Mouse (Mus musculus) MEL (cell line): Measurements from ENCODE around the gene Ccdc47. TPM values are rescaled to one million over a fixed set of nuclear protein-coding genes. Genes with fewer than 3 reads are reported as not detected.

Experiments
- DNase-seq: peaks from one replicate; pipeline ENCODE4 v3.0.0; 2011; ENCODE audit warnings: low read depth, low spot score
- H3K27ac ChIP-seq: 2 replicates; pipeline ENCODE4 v1.5.1; 2012; ENCODE audit warnings: low read depth, mild to moderate bottlenecking, control low read depth, low read length, moderate library complexity; ENCODE audit not compliant: control insufficient read depth
- H3K27me3 ChIP-seq, 2 experiments: fragments of 150-350 bp in 1 of 2; sonication (generic) in 1 of 2; 2 replicates each; pipeline ENCODE4 v1.6.1; 2012; ENCODE audit warnings: low read length in 2 of 2, mild to moderate bottlenecking in 2 of 2, improper control_type of control experiment in 1 of 2, moderate library complexity in 1 of 2; ENCODE audit not compliant: insufficient read depth in 2 of 2, control insufficient read depth in 1 of 2
- H3K36me3 ChIP-seq, 2 experiments: 2 replicates each; pipeline ENCODE4 v1.6.1; 2012 to 2014; ENCODE audit warnings: low read length in 2 of 2, improper control_type of control experiment in 1 of 2, inconsistent platforms in 1 of 2, mild to moderate bottlenecking in 1 of 2; ENCODE audit not compliant: insufficient read depth in 2 of 2, control insufficient read depth in 1 of 2
- H3K4me1 ChIP-seq, 2 experiments: fragments of 150-350 bp in 1 of 2; sonication (generic) in 1 of 2; 2 replicates each; pipeline ENCODE4 v1.6.1; 2012; ENCODE audit warnings: low read length in 2 of 2, improper control_type of control experiment in 1 of 2, mild to moderate bottlenecking in 1 of 2; ENCODE audit not compliant: insufficient read depth in 2 of 2, control insufficient read depth in 1 of 2
- H3K4me3 ChIP-seq, 2 experiments: fragments of 150-350 bp in 1 of 2; sonication (generic) in 1 of 2; 2 replicates each; pipeline ENCODE4 v1.5.1; 2012; ENCODE audit warnings: low read depth in 2 of 2, low read length in 2 of 2, mild to moderate bottlenecking in 2 of 2, moderate library complexity in 2 of 2, control low read depth in 1 of 2, improper control_type of control experiment in 1 of 2; ENCODE audit not compliant: control insufficient read depth in 1 of 2, insufficient read depth in 1 of 2
- H3K79me2 ChIP-seq: 2 replicates; pipeline ENCODE4 v1.6.1; 2012; ENCODE audit warnings: mild to moderate bottlenecking, low read length, moderate library complexity; ENCODE audit not compliant: control insufficient read depth, poor library complexity, insufficient read depth
- H3K9ac ChIP-seq: 2 replicates; pipeline ENCODE4 v1.6.1; 2012; ENCODE audit warnings: low read depth, mild to moderate bottlenecking, control low read depth, low read length, moderate library complexity; ENCODE audit not compliant: control insufficient read depth, poor library complexity, severe bottlenecking
- H3K9me3 ChIP-seq: fragments of 150-350 bp; sonication (generic); replicated peaks from 2 replicates; pipeline ENCODE4 v1.6.1; 2012; ENCODE audit warnings: mild to moderate bottlenecking, low read length, improper control_type of control experiment, moderate library complexity; ENCODE audit not compliant: insufficient read depth
- CHD1 ChIP-seq: IDR thresholded peaks from 2 replicates; pipeline ENCODE4 v1.6.1; 2012; ENCODE audit warnings: low read depth, mild to moderate bottlenecking, inconsistent platforms, low read length, improper control_type of control experiment
- E2F4 ChIP-seq: IDR thresholded peaks from 2 replicates; pipeline ENCODE4 v1.6.1; 2011; ENCODE audit warnings: low read depth, low read length, improper control_type of control experiment, borderline replicate concordance
- ELF1 ChIP-seq: IDR thresholded peaks from 2 replicates; pipeline ENCODE4 v1.6.1; 2014; ENCODE audit warnings: low read depth, mild to moderate bottlenecking, inconsistent platforms, low read length, improper control_type of control experiment, moderate library complexity
- ETS1 ChIP-seq: IDR thresholded peaks from 2 replicates; pipeline ENCODE4 v1.6.1; 2012; ENCODE audit warnings: low read depth, mild to moderate bottlenecking, inconsistent platforms, low read length, improper control_type of control experiment, moderate library complexity
- GATA1 ChIP-seq: IDR thresholded peaks from 2 replicates; pipeline ENCODE4 v1.6.1; 2011; ENCODE audit warnings: low read depth, low read length, improper control_type of control experiment
- JUND ChIP-seq: IDR thresholded peaks from 2 replicates; pipeline ENCODE4 v1.6.1; 2011; ENCODE audit warnings: low read depth, mild to moderate bottlenecking, improper control_type of control experiment, low read length
- KAT2A ChIP-seq: conservative IDR thresholded peaks from 2 replicates; pipeline ENCODE4 v1.6.1; 2012; ENCODE audit warnings: low read depth, low read length, improper control_type of control experiment, inconsistent platforms
- MAZ ChIP-seq: IDR thresholded peaks from 2 replicates; pipeline ENCODE4 v1.6.1; 2012; ENCODE audit warnings: low read depth, mild to moderate bottlenecking, inconsistent platforms, low read length, improper control_type of control experiment
- MEF2A ChIP-seq: IDR thresholded peaks from 2 replicates; pipeline ENCODE4 v1.6.1; 2014; ENCODE audit warnings: low read depth, mild to moderate bottlenecking, inconsistent platforms, low read length, improper control_type of control experiment; ENCODE audit not compliant: poor library complexity, insufficient replicate concordance, severe bottlenecking; ENCODE audit errors: extremely low read depth
- MYB ChIP-seq: IDR thresholded peaks from 2 replicates; pipeline ENCODE4 v1.6.1; 2011; ENCODE audit warnings: mild to moderate bottlenecking, low read depth, low read length, improper control_type of control experiment
- MYC ChIP-seq: IDR thresholded peaks from 2 replicates; pipeline ENCODE4 v1.6.1; 2011; ENCODE audit warnings: low read depth, mild to moderate bottlenecking, low read length, improper control_type of control experiment, moderate library complexity
- NELFE ChIP-seq: IDR thresholded peaks from 2 replicates; pipeline ENCODE4 v1.6.1; 2011; ENCODE audit warnings: low read depth, low read length, improper control_type of control experiment
- NRF1 ChIP-seq: IDR thresholded peaks from 2 replicates; pipeline ENCODE4 v1.6.1; 2014; ENCODE audit warnings: low read depth, mild to moderate bottlenecking, inconsistent platforms, low read length, improper control_type of control experiment, moderate library complexity; ENCODE audit not compliant: poor library complexity, insufficient read depth, severe bottlenecking
- POLR2A ChIP-seq, 2 experiments: IDR thresholded peaks; 2 replicates each; pipeline ENCODE4 v1.6.1; 2011 to 2012; ENCODE audit warnings: low read length in 2 of 2, mild to moderate bottlenecking in 2 of 2, control low read depth in 1 of 2, improper control_type of control experiment in 1 of 2, low read depth in 1 of 2, moderate library complexity in 1 of 2; ENCODE audit not compliant: control insufficient read depth in 1 of 2, insufficient read depth in 1 of 2, poor library complexity in 1 of 2
- POLR2AphosphoS2 ChIP-seq: IDR thresholded peaks from 2 replicates; pipeline ENCODE4 v1.6.1; 2011; ENCODE audit warnings: low read length, improper control_type of control experiment
- SIN3A ChIP-seq: IDR thresholded peaks from 2 replicates; pipeline ENCODE4 v1.6.1; 2012; ENCODE audit warnings: low read length, improper control_type of control experiment, inconsistent platforms
- TAL1 ChIP-seq: IDR thresholded peaks from 2 replicates; pipeline ENCODE4 v1.6.1; 2012; ENCODE audit warnings: mild to moderate bottlenecking, inconsistent platforms, low read length, moderate library complexity, mixed read lengths
- TCF12 ChIP-seq: IDR thresholded peaks from 2 replicates; pipeline ENCODE4 v1.6.1; 2014; ENCODE audit warnings: low read depth, mild to moderate bottlenecking, inconsistent platforms, low read length, improper control_type of control experiment, moderate library complexity
- UBTF ChIP-seq: IDR thresholded peaks from 2 replicates; pipeline ENCODE4 v1.6.1; 2012; ENCODE audit warnings: low read depth, mild to moderate bottlenecking, inconsistent platforms, low read length, improper control_type of control experiment, moderate library complexity, borderline replicate concordance; ENCODE audit not compliant: insufficient read depth
- ZC3H11A ChIP-seq: IDR thresholded peaks from 2 replicates; pipeline ENCODE4 v1.6.1; 2012; ENCODE audit warnings: low read depth, mild to moderate bottlenecking, inconsistent platforms, low read length, improper control_type of control experiment
- ZKSCAN1 ChIP-seq: IDR thresholded peaks from 2 replicates; pipeline ENCODE4 v1.6.1; 2012; ENCODE audit warnings: low read depth, mild to moderate bottlenecking, inconsistent platforms, low read length, improper control_type of control experiment, moderate library complexity
- ZMIZ1 ChIP-seq: IDR thresholded peaks from 2 replicates; pipeline ENCODE4 v1.6.1; 2012; ENCODE audit warnings: low read depth, mild to moderate bottlenecking, inconsistent platforms, low read length, improper control_type of control experiment, moderate library complexity
- polyA plus RNA-seq, 2 experiments: library from polyadenylated mRNA; stranded (reverse) in 1 of 2; unstranded in 1 of 2; fragments of >175 nt in 1 of 2; fragments of >200 nt in 1 of 2; gene quantifications; 2 replicates each; pipeline versions ENCODE4 v1.2.1 to v1.2.4; 2012; ENCODE audit warnings: low replicate concordance in 2 of 2, low read depth in 1 of 2; ENCODE audit not compliant: insufficient read length in 2 of 2, insufficient read depth in 1 of 2, missing spikeins in 1 of 2
- total RNA-seq: library from RNA; depleted of rRNA; stranded (reverse); fragments of 300-350 nt; gene quantifications from 2 replicates; pipeline ENCODE4 v1.2.3, GENCODE M21; 2012

Ccdc47 gene
- total and polyA plus RNA-seq, 3 experiments, result 47.6 to 145 (median 51.6) TPM

DNA sequence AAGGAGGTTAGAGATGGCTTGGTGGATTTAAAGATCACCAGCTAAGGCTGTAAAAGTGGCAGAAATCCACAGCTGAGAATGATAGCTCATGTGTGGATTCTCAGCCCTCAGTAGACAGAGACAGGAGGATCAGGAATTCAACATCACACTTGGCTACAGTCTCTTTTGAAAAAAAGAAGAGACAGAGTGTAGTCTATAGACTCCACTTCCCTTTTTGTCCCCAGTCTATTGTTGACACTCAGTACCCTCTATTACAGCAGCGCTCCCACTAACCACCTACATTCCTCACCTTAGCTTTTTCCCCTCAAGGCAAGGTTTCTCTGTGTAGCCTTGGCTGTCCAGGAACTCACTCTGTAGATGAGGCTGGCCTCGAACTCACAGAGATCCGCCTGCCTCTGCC, 24.4 kb downstream of the Ccdc47 start (continued):
- no peak for TF ChIP-seq JUND
- TF ChIP-seq CHD1, result no peak
- no peak for TF ChIP-seq TCF12
- TF ChIP-seq POLR2AphosphoS2, result no peak

DNA sequence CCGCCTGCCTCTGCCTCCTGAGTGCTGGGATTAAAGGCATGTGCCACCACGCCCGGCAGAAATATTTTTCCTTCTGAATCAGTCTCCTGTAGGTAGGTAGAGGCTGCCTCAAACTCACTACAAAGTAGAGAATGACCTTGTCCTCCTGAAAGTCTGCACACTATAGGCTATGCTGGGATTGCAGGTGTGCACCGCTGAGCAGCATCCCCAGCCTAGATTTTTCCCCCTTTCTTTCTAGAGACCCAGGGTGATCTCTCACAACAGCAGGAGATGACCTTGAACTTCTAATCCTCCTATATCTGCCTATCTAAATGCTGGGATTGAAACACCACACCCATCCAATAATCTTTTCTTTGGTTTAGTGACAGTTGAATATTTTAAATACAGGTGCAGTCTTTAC, 28.8 kb downstream of the Ccdc47 start:
- Histone ChIP-seq H3K9me3 (no peaks in the 10 kb centered on the region), H3K4me1 (peaks cover 4 to 10% of the 10 kb centered on the region in 2 experiments), H3K27ac (no peak overlapping the region), H3K36me3 (peaks cover 4 to 10% of the 10 kb centered on the region in 2 experiments; a peak in 3 of 4 replicates), H3K79me2 (no peaks in the 10 kb centered on the region; the same call in 1 of the 2 replicates), H3K27me3 (no peaks in the 10 kb centered on the region), H3K9ac (no peak overlapping the region), H3K4me3 (no peak overlapping the region)
- no peak for DNase-seq
- TF ChIP-seq ZMIZ1 (no peak), SIN3A (no peak), POLR2A (IDR thresholded peaks at IDR 0.05; ENCODE audit: control insufficient read depth in 1 of 2, insufficient read depth in 1 of 2, low read depth in 1 of 2, low read length in 2 of 2, poor library complexity in 1 of 2) (no peak), ZKSCAN1 (no peak), TAL1 (no peak), NRF1 (no peak), MEF2A (no peak), MAZ (no peak), GATA1 (no peak), E2F4 (no peak), MYB (no peak), ETS1 (no peak), ELF1 (no peak), NELFE (no peak), KAT2A (no peak), MYC (no peak), ZC3H11A (no peak), UBTF (no peak), TCF12 (no peak)
